Mouse (Mus musculus) bone marrow, adult 2 months (tissue): ENCODE measurements around the gene Cd300e. TPM values are rescaled to one million over a fixed set of nuclear protein-coding genes. Genes with fewer than 3 reads are reported as not detected.
"Not testable (repeated sequence)": the region's sequence is repeated elsewhere in the genome, so short reads cannot be mapped to it uniquely, and the experiment has no call there.

Experiments used
- H3K27ac ChIP-seq: fragments of 200-500 bp; 2 replicates; pipeline ENCODE4 v1.5.1; 2012; ENCODE audit warnings: low read depth, mild to moderate bottlenecking, control low read depth, inconsistent platforms, low read length; ENCODE audit not compliant: control insufficient read depth, poor library complexity, insufficient read depth
- H3K4me1 ChIP-seq: fragments of 200-500 bp; 2 replicates; pipeline ENCODE4 v1.6.1; 2011; ENCODE audit warnings: low read length; ENCODE audit not compliant: control insufficient read depth, insufficient read depth
- H3K4me3 ChIP-seq: fragments of 200-500 bp; replicated peaks from 2 replicates; pipeline ENCODE3; 2011; ENCODE audit warnings: mild to moderate bottlenecking, low read depth, low read length, control low read depth; ENCODE audit not compliant: control insufficient read depth
- CTCF ChIP-seq: fragments of 200-500 bp; IDR thresholded peaks from 2 replicates; pipeline ENCODE4 v1.5.1; 2011; ENCODE audit warnings: low read length, control low read depth; ENCODE audit not compliant: control insufficient read depth, insufficient read depth
- POLR2A ChIP-seq: fragments of 200-500 bp; IDR thresholded peaks from 2 replicates; pipeline ENCODE4 v1.6.1; 2011; ENCODE audit warnings: low read depth, mild to moderate bottlenecking, control low read depth, low read length, borderline replicate concordance; ENCODE audit not compliant: control insufficient read depth
- WGBS: fragments of 180-500 bp; shearing (Covaris S2); methylation state at CpG from one replicate; pipeline ENCODE4 v1.1.7; 2018; 5-methylcytosine and 5-hydroxymethylcytosine counted together
- polyA plus RNA-seq: library from polyadenylated mRNA; stranded (reverse); fragments of >200 nt; gene quantifications from 2 replicates; pipeline ENCODE4 v1.2.4, GENCODE M21; 2011; ENCODE audit warnings: low replicate concordance; ENCODE audit not compliant: missing spikeins, insufficient read depth, insufficient read length

Cd300e gene
- polyA plus RNA-seq, 1 experiment, result not detected

- TF ChIP-seq POLR2A (no peak), CTCF (no peak)
- peaks cover 1% of the 10 kb centered on the region for H3K4me1 ChIP-seq
- no peak overlapping the region for H3K4me3 ChIP-seq
- 48% methylated on average over 4 of the region's 4 CpGs for WGBS
- no peak overlapping the region for H3K27ac ChIP-seq
Observed at GRCm38 (mm10) chr11:115058701-115059100, 3.3 kb downstream of the Cd300e start.

GRCm38 (mm10) chr11:115054537-115054936 is 7.4 kb downstream of the Cd300e start:
- Histone ChIP-seq H3K4me1 (no peaks in the 10 kb centered on the region; the same call in 1 of the 2 replicates), H3K27ac (no peak overlapping the region), H3K4me3 (no peak overlapping the region)
- no peak for TF ChIP-seq CTCF
- TF ChIP-seq POLR2A, result no peak

- TF ChIP-seq POLR2A (no peak), CTCF (no peak)
- 84% methylated on average over 1 of the region's 1 CpGs for WGBS
Observed at GRCm38 (mm10) chr11:115052991-115053390, 9.0 kb downstream of the Cd300e start.

GRCm38 (mm10) chr11:115052206-115052605 is 9.8 kb downstream of the Cd300e start:
- 4% methylated on average over 9 of the region's 9 CpGs for WGBS
- Histone ChIP-seq H3K27ac (no peak overlapping the region), H3K4me3 (no peak overlapping the region), H3K4me1 (peaks cover 1% of the 10 kb centered on the region; the same call in 1 of the 2 replicates)
- TF ChIP-seq CTCF, result no peak
- TF ChIP-seq POLR2A, result no peak

More at GRCm38 (mm10) chr11:115052991-115053390, 9.0 kb downstream of the Cd300e start:
- Histone ChIP-seq H3K4me1 (peaks cover 1% of the 10 kb centered on the region; the same call in 1 of the 2 replicates), H3K4me3 (no peak overlapping the region), H3K27ac (no peak overlapping the region)

GRCm38 (mm10) chr11:115049282-115049895 is 12.6 kb downstream of the Cd300e start:
- H3K4me1 ChIP-seq, result peaks cover 1% of the 10 kb centered on the region; the same call in 1 of the 2 replicates
- H3K4me3 ChIP-seq, result no peak overlapping the region
- H3K27ac ChIP-seq, result no peak overlapping the region
- TF ChIP-seq CTCF, result no peak
- no peak for TF ChIP-seq POLR2A
- 30% methylated on average over 3 of the region's 3 CpGs for WGBS

GRCm38 (mm10) chr11:115048259-115048658 is 13.7 kb downstream of the Cd300e start, which contains the start of gene Cd300ld3:
Gene Cd300ld3 (minus strand): TSS chr11:115048409.
- WGBS, result 40% methylated on average over 2 of the region's 2 CpGs
- H3K27ac ChIP-seq, result peak within 1 kb of the TSS; percentile 55
- H3K4me1 ChIP-seq, result peaks cover 1% of the 10 kb centered on the region; the same call in 1 of the 2 replicates
- no peak within 1 kb of the TSS for H3K4me3 ChIP-seq
- TF ChIP-seq CTCF (no peak), POLR2A (no peak)

- no CpG with 5 or more reads among the region's 6 CpGs for WGBS
- H3K4me3 ChIP-seq, H3K27ac ChIP-seq, H3K4me1 ChIP-seq: not testable (repeated sequence)
Observed at GRCm38 (mm10) chr11:115037669-115038068, 24.3 kb downstream of the Cd300e start, which contains the start of gene Cd300ld5. Gene Cd300ld5 (minus strand): TSS chr11:115037769.

- not testable (repeated sequence) for H3K4me1 ChIP-seq, H3K27ac ChIP-seq, H3K4me3 ChIP-seq
- no CpG with 5 or more reads among the region's 6 CpGs for WGBS
Observed at GRCm38 (mm10) chr11:115026912-115027311, 35.1 kb downstream of the Cd300e start, which contains the start of gene Cd300ld4. Gene Cd300ld4 (minus strand): TSS chr11:115027012.

- H3K4me1 ChIP-seq, H3K27ac ChIP-seq, H3K4me3 ChIP-seq: not testable (repeated sequence)
- no CpG with 5 or more reads among the region's 7 CpGs for WGBS
Observed at GRCm38 (mm10) chr11:115016093-115016492, 45.9 kb downstream of the Cd300e start, which contains the start of gene Cd300ld2. Gene Cd300ld2 (minus strand): TSS chr11:115016193.
